Mouse (Mus musculus) neural tube, embryonic 14.5 days (tissue): ENCODE measurements at regions not wholly inside any gene's neighbourhood (a gene's known extent, or its start where the extent isn't known, plus 50 kb on each side); places are given as distances from the start of the nearest gene placed in this dataset.

Source experiments
- ATAC-seq: fragments of 200-750 bp; cut with Nextera tagmentation; 2 replicates; pipeline ENCODE4 v1.8.0; 2017; ENCODE audit warnings: low read depth, mild to moderate bottlenecking, moderate TSS enrichment, moderate library complexity
- H3K27ac ChIP-seq: fragments of 300-500 bp; sonication (generic); 2 replicates; pipeline ENCODE4 v1.5.1; 2014; ENCODE audit warnings: low read depth, mild to moderate bottlenecking, control low read depth, low read length, moderate library complexity, mixed read lengths
- H3K27me3 ChIP-seq: fragments of 300-500 bp; sonication (generic); 2 replicates; pipeline ENCODE4 v1.6.1; 2014; ENCODE audit warnings: low read length; ENCODE audit not compliant: control insufficient read depth, insufficient read depth
- H3K36me3 ChIP-seq: fragments of 300-500 bp; sonication (generic); 2 replicates; pipeline ENCODE4 v1.6.1; 2014; ENCODE audit warnings: low read length, mixed read lengths; ENCODE audit not compliant: control insufficient read depth, insufficient read depth
- H3K4me1 ChIP-seq: fragments of 300-500 bp; sonication (generic); 2 replicates; pipeline ENCODE4 v1.6.1; 2014; ENCODE audit warnings: low read length; ENCODE audit not compliant: control insufficient read depth, insufficient read depth
- H3K4me2 ChIP-seq: fragments of 300-500 bp; sonication (generic); 2 replicates; pipeline ENCODE4 v1.6.1; 2014; ENCODE audit warnings: mild to moderate bottlenecking, low read depth, low read length, control low read depth
- H3K4me3 ChIP-seq: fragments of 300-500 bp; sonication (generic); 2 replicates; pipeline ENCODE4 v1.5.1; 2014; ENCODE audit warnings: low read depth, low read length, control low read depth, mixed read lengths
- H3K9ac ChIP-seq: fragments of 300-500 bp; sonication (generic); replicated peaks from 2 replicates; pipeline ENCODE4 v1.6.1; 2014; ENCODE audit warnings: low read depth, mild to moderate bottlenecking, control low read depth, low read length, mixed read lengths
- H3K9me3 ChIP-seq: fragments of 300-500 bp; sonication (generic); 2 replicates; pipeline ENCODE4 v1.6.1; 2016; ENCODE audit warnings: low read length; ENCODE audit not compliant: control insufficient read depth
- WGBS: fragments of 180-500 bp; shearing (Covaris S2); extraction: QIAGEN DNeasy Blood & Tissue Kit; methylation state at CpG from one replicate; pipeline ENCODE4 v1.1.7; 2014; 5-methylcytosine and 5-hydroxymethylcytosine counted together

DNA sequence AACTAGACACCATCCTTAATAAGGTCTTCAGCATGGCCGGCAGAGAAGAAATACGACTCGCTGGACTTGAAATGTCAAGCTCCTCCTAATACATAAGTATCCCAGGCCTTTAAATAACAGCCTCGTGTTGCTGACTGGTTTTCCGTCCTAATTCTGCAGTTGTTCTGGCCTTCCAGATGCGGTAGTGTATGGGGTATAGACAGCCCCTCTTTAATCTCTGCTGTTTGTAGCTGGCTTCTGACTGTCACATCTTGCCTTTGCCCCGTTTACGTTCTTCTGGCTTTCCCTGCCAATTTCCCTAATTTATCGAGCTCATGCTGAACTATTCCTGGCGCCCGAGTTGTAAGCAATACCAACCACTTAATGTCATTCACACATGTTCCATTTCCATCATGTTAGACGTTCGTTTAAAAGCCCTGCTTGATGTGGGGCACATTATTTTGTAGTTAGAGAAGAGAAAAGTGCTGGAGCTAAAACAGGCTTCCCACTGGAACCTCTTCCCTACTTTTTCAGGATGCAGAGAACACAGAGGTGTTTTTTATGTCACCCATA, 1042.2 kb downstream of the Adgrl2 start:
- H3K27ac ChIP-seq = no peak overlapping the region
- H3K27me3 ChIP-seq = no peaks in the 10 kb centered on the region
- H3K4me1 ChIP-seq = no peaks in the 10 kb centered on the region; the same call in 1 of the 2 replicates
- no peak overlapping the region for H3K9ac ChIP-seq
- no peaks in the 10 kb centered on the region for H3K9me3 ChIP-seq
- ATAC-seq = no peak
- no peak overlapping the region for H3K4me3 ChIP-seq
- H3K4me2 ChIP-seq = no peak overlapping the region
- no peaks in the 10 kb centered on the region for H3K36me3 ChIP-seq
- WGBS = 67% methylated on average over 13 of the region's 13 CpGs

DNA sequence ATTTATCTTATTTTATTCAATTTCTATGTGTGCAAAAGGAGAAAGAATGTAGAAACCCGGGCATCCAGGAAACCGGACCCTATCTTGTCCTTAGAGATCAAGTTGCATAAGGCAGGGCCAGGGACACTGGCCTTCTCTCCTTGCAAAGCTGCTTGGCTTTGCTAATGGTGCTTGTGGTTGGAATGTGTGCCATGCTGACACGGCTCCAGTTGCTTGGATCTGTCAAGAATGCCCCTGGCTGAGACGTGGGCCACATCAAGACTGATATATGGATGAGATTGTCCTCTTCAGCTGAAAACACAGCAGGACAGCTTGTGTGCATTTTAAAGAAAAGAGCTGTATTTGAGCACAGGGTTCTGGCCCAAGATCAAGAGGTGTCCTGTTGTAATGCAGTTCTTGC, 1047.0 kb downstream of the Adgrl2 start:
- H3K9ac ChIP-seq = no peak overlapping the region
- no peaks in the 10 kb centered on the region for H3K36me3 ChIP-seq
- no peak overlapping the region for H3K4me2 ChIP-seq
- 72% methylated on average over 4 of the region's 4 CpGs for whole genome bisulfite sequencing
- no peaks in the 10 kb centered on the region for H3K9me3 ChIP-seq
- ATAC-seq = no peak
- no peak overlapping the region for H3K4me3 ChIP-seq
- no peak overlapping the region for H3K27ac ChIP-seq
- no peaks in the 10 kb centered on the region for H3K4me1 ChIP-seq
- H3K27me3 ChIP-seq = no peaks in the 10 kb centered on the region

DNA sequence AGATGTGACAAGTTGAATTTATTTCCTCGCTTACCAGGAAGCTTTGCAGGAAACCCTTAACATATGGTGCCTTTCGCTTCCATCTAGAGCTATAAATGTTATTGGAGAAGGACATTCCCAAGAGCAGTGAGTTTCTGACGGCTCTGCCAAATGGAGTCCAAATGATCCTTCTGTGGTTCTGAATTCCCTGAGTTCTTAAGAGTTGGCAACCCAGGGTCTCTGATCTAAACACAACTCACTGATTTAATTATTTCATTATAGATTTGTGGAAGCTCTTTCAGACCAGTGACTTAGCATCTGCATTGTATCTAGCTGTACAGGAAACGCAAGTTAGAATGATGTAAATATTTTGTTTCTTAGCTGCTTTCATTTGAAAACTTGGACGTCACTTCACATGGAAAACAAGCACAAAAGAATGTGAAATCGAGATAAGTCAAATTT, 1059.5 kb downstream of the Adgrl2 start:
- Histone ChIP-seq H3K27me3 (no peaks in the 10 kb centered on the region), H3K9me3 (no peaks in the 10 kb centered on the region), H3K4me3 (no peak overlapping the region), H3K4me1 (no peaks in the 10 kb centered on the region), H3K4me2 (no peak overlapping the region), H3K27ac (no peak overlapping the region), H3K9ac (no peak overlapping the region), H3K36me3 (no peaks in the 10 kb centered on the region)
- 62% methylated on average over 6 of the region's 6 CpGs for WGBS
- no peak for ATAC-seq

DNA sequence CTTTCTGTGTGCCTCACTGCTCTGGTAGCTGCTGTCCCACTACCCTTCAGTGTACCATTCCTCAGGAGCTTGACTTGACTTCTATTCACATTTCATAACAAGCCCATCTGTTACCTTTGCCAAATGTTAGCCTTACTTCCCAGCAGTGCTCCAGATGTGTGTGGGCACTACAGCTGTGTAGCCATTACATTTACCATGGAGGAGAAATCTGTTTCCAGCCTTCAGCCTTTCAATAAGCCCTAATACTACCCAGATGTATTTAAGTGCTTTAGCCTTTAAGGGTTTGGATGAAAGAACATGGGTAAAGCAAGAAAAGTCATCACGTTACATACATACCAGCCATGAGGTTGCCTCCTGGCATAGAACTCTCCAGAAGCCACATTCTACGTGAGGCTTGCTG, 1068.0 kb downstream of the Ttll7 start:
- no peaks in the 10 kb centered on the region for H3K4me1 ChIP-seq
- no peaks in the 10 kb centered on the region for H3K36me3 ChIP-seq
- H3K27ac ChIP-seq = no peak overlapping the region
- no peaks in the 10 kb centered on the region for H3K27me3 ChIP-seq
- 92% methylated on average over 2 of the region's 2 CpGs for WGBS
- no peak overlapping the region for H3K4me2 ChIP-seq
- no peaks in the 10 kb centered on the region for H3K9me3 ChIP-seq
- H3K9ac ChIP-seq = no peak overlapping the region
- no peak for ATAC-seq
- H3K4me3 ChIP-seq = no peak overlapping the region

DNA sequence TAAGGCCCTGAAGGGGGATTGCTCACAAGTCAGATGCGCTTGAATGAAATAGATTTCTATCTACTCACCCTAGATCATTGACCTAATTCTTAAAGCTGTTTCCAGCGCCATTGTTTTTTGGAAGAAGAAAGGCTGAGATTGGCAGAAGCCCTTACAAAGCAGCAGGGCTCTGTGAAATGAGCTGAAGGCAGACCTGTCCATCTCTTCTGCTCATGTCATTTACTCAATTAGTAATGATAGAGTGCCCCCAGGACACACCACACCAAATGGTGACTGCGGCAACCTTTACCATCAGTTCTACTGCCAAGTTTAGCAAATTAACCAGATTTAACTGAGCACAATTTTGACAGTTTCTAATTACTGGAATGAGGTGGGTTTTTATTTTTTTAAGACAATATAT, 1067.5 kb downstream of the Ttll7 start:
- Histone ChIP-seq H3K36me3 (no peaks in the 10 kb centered on the region), H3K4me1 (no peaks in the 10 kb centered on the region), H3K9me3 (no peaks in the 10 kb centered on the region), H3K4me2 (no peak overlapping the region), H3K27me3 (no peaks in the 10 kb centered on the region), H3K9ac (no peak overlapping the region), H3K4me3 (no peak overlapping the region), H3K27ac (no peak overlapping the region)
- no peak for ATAC-seq
- 86% methylated on average over 3 of the region's 3 CpGs for WGBS

DNA sequence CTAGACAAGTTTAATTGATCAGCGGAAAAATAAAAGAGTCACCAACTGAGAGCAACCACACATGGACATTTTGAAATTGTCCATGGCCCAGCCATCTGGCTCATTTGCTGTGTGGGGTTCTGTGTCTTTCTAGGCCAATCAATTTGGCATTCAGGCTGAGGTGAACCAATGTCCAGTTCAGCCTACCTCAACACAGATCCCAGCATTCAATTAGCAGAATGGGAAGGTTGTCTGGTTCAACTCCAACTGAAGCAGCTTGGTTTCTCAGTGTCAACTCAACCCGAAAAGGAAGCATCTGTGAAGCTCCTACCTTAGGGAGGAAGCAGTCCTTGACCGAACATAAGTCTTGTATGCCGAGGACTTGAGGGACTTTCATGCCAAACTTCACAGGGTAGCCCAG, 1067.0 kb downstream of the Ttll7 start:
- Histone ChIP-seq H3K9ac (no peak overlapping the region), H3K27me3 (no peaks in the 10 kb centered on the region), H3K4me1 (no peaks in the 10 kb centered on the region), H3K9me3 (no peaks in the 10 kb centered on the region), H3K27ac (no peak overlapping the region), H3K36me3 (no peaks in the 10 kb centered on the region), H3K4me2 (no peak overlapping the region), H3K4me3 (no peak overlapping the region)
- ATAC-seq = no peak
- 90% methylated on average over 4 of the region's 4 CpGs for WGBS

DNA sequence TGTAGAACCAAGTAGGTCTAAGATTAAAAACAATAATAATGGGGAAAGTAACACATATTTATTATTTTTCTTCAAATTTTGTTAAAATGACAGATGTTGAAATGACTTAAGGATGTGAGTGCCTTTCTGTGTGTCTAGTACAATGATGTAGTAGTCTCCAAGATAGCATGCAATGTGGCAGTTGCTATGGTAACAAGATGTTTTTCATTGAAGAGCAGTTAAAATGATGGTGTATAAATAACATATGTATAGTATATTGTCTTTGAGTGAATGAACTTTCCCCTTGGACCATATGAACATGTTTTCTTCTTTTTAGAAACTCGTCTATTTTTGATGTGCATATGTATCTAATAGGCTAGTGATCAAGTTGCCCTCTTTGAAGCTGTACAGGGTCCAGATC, 1044.6 kb downstream of the Ttll7 start:
- no peaks in the 10 kb centered on the region for H3K36me3 ChIP-seq
- 48% methylated on average over 1 of the region's 1 CpGs for WGBS
- H3K9ac ChIP-seq = no peak overlapping the region
- no peak overlapping the region for H3K4me2 ChIP-seq
- ATAC-seq = no peak
- H3K9me3 ChIP-seq = no peaks in the 10 kb centered on the region
- H3K27me3 ChIP-seq = no peaks in the 10 kb centered on the region
- H3K4me1 ChIP-seq = no peaks in the 10 kb centered on the region
- H3K4me3 ChIP-seq = no peak overlapping the region
- no peak overlapping the region for H3K27ac ChIP-seq

DNA sequence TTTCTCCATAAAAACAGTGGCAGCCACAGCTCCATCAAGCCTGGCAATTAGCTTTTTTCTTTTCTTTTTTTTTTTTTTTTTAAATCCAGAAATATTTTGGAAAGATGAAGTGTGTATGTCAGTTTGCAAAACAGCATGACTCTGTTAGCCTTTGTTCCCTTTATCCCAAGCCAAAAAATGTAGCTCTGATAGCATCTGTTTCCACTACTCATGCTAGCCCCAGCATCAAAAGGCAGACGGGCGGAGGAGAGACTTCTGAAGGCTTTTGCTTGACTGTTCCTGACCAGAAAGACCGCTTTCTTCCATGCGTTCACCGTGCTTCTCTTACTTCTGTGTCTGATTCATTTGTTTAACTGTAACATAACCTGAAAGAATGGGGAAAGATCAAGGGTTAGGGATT, 1039.5 kb downstream of the Ttll7 start:
- ATAC-seq = no peak
- WGBS = 82% methylated on average over 5 of the region's 5 CpGs
- no peak overlapping the region for H3K9ac ChIP-seq
- H3K4me3 ChIP-seq = no peak overlapping the region
- H3K9me3 ChIP-seq = no peaks in the 10 kb centered on the region
- no peaks in the 10 kb centered on the region for H3K27me3 ChIP-seq
- no peak overlapping the region for H3K4me2 ChIP-seq
- no peaks in the 10 kb centered on the region for H3K4me1 ChIP-seq
- no peak overlapping the region for H3K27ac ChIP-seq
- no peaks in the 10 kb centered on the region for H3K36me3 ChIP-seq

DNA sequence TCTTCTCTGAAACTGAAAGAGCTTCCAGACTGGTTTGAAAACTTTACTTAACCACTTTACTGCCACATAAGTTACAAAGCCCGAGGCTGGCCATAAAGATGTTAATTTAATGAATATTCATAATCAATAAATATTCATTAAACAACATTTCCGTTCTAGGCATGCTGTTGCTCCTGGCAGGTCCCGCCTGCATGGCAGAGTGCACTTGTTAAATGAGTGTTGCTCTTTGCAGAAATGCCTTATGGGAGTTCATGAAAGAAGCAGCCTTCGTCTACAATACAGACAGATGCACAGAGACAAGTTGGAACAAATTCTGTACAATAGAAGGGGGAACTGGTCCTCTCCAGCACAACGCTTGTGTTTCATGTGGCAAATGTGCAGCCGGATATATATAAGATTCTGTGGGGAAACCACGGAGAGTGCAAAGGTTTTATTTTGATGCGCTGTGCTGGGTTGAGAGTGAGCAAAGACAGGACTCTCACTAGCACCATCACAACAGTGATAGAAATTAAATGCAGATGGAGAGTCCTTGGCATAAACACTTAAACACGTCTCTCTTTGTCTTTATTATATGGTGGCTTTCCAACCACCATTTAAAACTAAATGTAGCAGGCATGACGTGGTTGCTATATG, 1034.2 kb downstream of the Ttll7 start:
- Histone ChIP-seq H3K4me1 (no peaks in the 10 kb centered on the region), H3K9ac (no peak overlapping the region), H3K4me3 (no peak overlapping the region), H3K9me3 (no peaks in the 10 kb centered on the region), H3K27ac (no peak overlapping the region), H3K4me2 (no peak overlapping the region), H3K27me3 (no peaks in the 10 kb centered on the region), H3K36me3 (no peaks in the 10 kb centered on the region)
- 43% methylated on average over 10 of the region's 10 CpGs for WGBS
- ATAC-seq = no peak
